Mouse (Mus musculus) megakaryocyte, embryonic 14.5 days (primary cell): ENCODE data around the gene Angel1.

Experiments
- FLI1 ChIP-seq: IDR thresholded peaks from 2 replicates; pipeline ENCODE4 v1.6.1; 2012; ENCODE audit warnings: low read length, inconsistent platforms, mixed read lengths
- GATA1 ChIP-seq: IDR thresholded peaks from 3 replicates; pipeline ENCODE4 v1.6.1; 2012; ENCODE audit warnings: mixed read lengths, low read length, inconsistent platforms, borderline replicate concordance

GRCm38 (mm10) chr12:86651301-86651860, 74.9 kb downstream of the Angel1 start:
- no peak for TF ChIP-seq GATA1
- no peak for TF ChIP-seq FLI1
